Mouse (Mus musculus): ENCODE measurements around the gene Ccdc107. TPM values are rescaled to one million over a fixed set of nuclear protein-coding genes. Genes with fewer than 3 reads are reported as not detected.

The Ccdc107 gene
- polyA plus RNA-seq, 1 experiment: 85.4 TPM

- H3K4me1 ChIP-seq (ENCODE audit: control insufficient read depth, insufficient read depth, insufficient read length): peaks cover 14% of the 10 kb centered on the region
- 6% methylated on average over 8 of the region's 8 CpGs for WGBS
- H3K27ac ChIP-seq (ENCODE audit: insufficient read depth, low read length): no peak overlapping the region
- peak overlapping the region; percentile 62 for H3K4me3 ChIP-seq (ENCODE audit: extremely low read depth, insufficient read depth, insufficient read length)
- DNase-seq (ENCODE audit: low read depth in 1 of 2, low spot score in 2 of 2): no peak
- no peaks in the 10 kb centered on the region for H3K27me3 ChIP-seq (ENCODE audit: control insufficient read depth, insufficient read depth, low read length)
- H3K36me3 ChIP-seq (ENCODE audit: control insufficient read depth, insufficient read depth, low read length): 0 out of 2 replicates have a peak, but pooled peaks cover 2% of the 10 kb centered on the region
- TF ChIP-seq CTCF (IDR thresholded peaks at IDR 0.05; ENCODE audit: extremely low read depth, insufficient read depth, insufficient read length, insufficient replicate concordance): no peak
- no peak for TF ChIP-seq POLR2A (IDR thresholded peaks at IDR 0.05; ENCODE audit: low read depth, low read length)
These were observed 6.3 kb downstream of the Ccdc107 start for GRCm38 (mm10) chr4:43498983-43499382.

- TF ChIP-seq POLR2A (IDR thresholded peaks at IDR 0.05; ENCODE audit: low read depth, low read length) (no peak), CTCF (IDR thresholded peaks at IDR 0.05; ENCODE audit: extremely low read depth, insufficient read depth, insufficient read length, insufficient replicate concordance) (no peak)
- peaks cover 14% of the 10 kb centered on the region for H3K4me1 ChIP-seq (ENCODE audit: control insufficient read depth, insufficient read depth, insufficient read length)
- H3K36me3 ChIP-seq (ENCODE audit: control insufficient read depth, insufficient read depth, low read length): 0 out of 2 replicates have a peak, but pooled peaks cover 2% of the 10 kb centered on the region
- peak within 1 kb of the TSS; percentile 8; the same call in 1 of the 2 replicates for H3K27ac ChIP-seq (ENCODE audit: insufficient read depth, low read length)
- 7% methylated on average over 50 of the region's 50 CpGs for WGBS
- H3K4me3 ChIP-seq (ENCODE audit: extremely low read depth, insufficient read depth, insufficient read length): peak within 1 kb of the TSS; percentile 62
- peak in 1 of 2 experiments; percentile 47 for DNase-seq (ENCODE audit: low read depth in 1 of 2, low spot score in 2 of 2)
- H3K27me3 ChIP-seq (ENCODE audit: control insufficient read depth, insufficient read depth, low read length): no peaks in the 10 kb centered on the region
These were observed 7.0 kb downstream of the Ccdc107 start, which contains the start of gene Arhgef39 for GRCm38 (mm10) chr4:43499407-43500333. Arhgef39 (minus strand) TSS chr4:43499695.

- Histone ChIP-seq H3K27ac (ENCODE audit: insufficient read depth, low read length) (no peak overlapping the region), H3K4me1 (ENCODE audit: control insufficient read depth, insufficient read depth, insufficient read length) (peaks cover 18% of the 10 kb centered on the region), H3K4me3 (ENCODE audit: extremely low read depth, insufficient read depth, insufficient read length) (no peak overlapping the region), H3K27me3 (ENCODE audit: control insufficient read depth, insufficient read depth, low read length) (no peaks in the 10 kb centered on the region), H3K36me3 (ENCODE audit: control insufficient read depth, insufficient read depth, low read length) (no peaks in the 10 kb centered on the region)
- WGBS: 87% methylated on average over 2 of the region's 2 CpGs
- DNase-seq (ENCODE audit: low read depth in 1 of 2, low spot score in 2 of 2): no peak
- TF ChIP-seq POLR2A (IDR thresholded peaks at IDR 0.05; ENCODE audit: low read depth, low read length) (no peak), CTCF (IDR thresholded peaks at IDR 0.05; ENCODE audit: extremely low read depth, insufficient read depth, insufficient read length, insufficient replicate concordance) (no peak)
These were observed 10.3 kb downstream of the Ccdc107 start for GRCm38 (mm10) chr4:43503041-43503440.

- no peaks in the 10 kb centered on the region for H3K36me3 ChIP-seq (ENCODE audit: control insufficient read depth, insufficient read depth, low read length)
- 89% methylated on average over 6 of the region's 6 CpGs for WGBS
- no peak for DNase-seq (ENCODE audit: low read depth in 1 of 2, low spot score in 2 of 2)
- no peak overlapping the region for H3K4me3 ChIP-seq (ENCODE audit: extremely low read depth, insufficient read depth, insufficient read length)
- H3K4me1 ChIP-seq (ENCODE audit: control insufficient read depth, insufficient read depth, insufficient read length): peaks cover 16% of the 10 kb centered on the region
- no peaks in the 10 kb centered on the region for H3K27me3 ChIP-seq (ENCODE audit: control insufficient read depth, insufficient read depth, low read length)
- no peak for TF ChIP-seq POLR2A (IDR thresholded peaks at IDR 0.05; ENCODE audit: low read depth, low read length)
- no peak for TF ChIP-seq CTCF (IDR thresholded peaks at IDR 0.05; ENCODE audit: extremely low read depth, insufficient read depth, insufficient read length, insufficient replicate concordance)
- H3K27ac ChIP-seq (ENCODE audit: insufficient read depth, low read length): no peak overlapping the region
These were observed 10.8 kb downstream of the Ccdc107 start for GRCm38 (mm10) chr4:43503506-43503905.

- H3K27ac ChIP-seq (ENCODE audit: insufficient read depth, low read length): no peak overlapping the region
- WGBS: 37% methylated on average over 4 of the region's 4 CpGs
- H3K27me3 ChIP-seq (ENCODE audit: control insufficient read depth, insufficient read depth, low read length): no peaks in the 10 kb centered on the region
- H3K36me3 ChIP-seq (ENCODE audit: control insufficient read depth, insufficient read depth, low read length): no peaks in the 10 kb centered on the region
- DNase-seq (ENCODE audit: low read depth in 1 of 2, low spot score in 2 of 2): no peak
- H3K4me1 ChIP-seq (ENCODE audit: control insufficient read depth, insufficient read depth, insufficient read length): peaks cover 10% of the 10 kb centered on the region
- no peak overlapping the region for H3K4me3 ChIP-seq (ENCODE audit: extremely low read depth, insufficient read depth, insufficient read length)
- TF ChIP-seq CTCF (IDR thresholded peaks at IDR 0.05; ENCODE audit: extremely low read depth, insufficient read depth, insufficient read length, insufficient replicate concordance): no peak
- TF ChIP-seq POLR2A (IDR thresholded peaks at IDR 0.05; ENCODE audit: low read depth, low read length): no peak
These were observed 11.6 kb downstream of the Ccdc107 start for GRCm38 (mm10) chr4:43504269-43504668.

GRCm38 (mm10) chr4:43506074-43506473 is 13.4 kb downstream of the Ccdc107 start:
- TF ChIP-seq POLR2A (IDR thresholded peaks at IDR 0.05; ENCODE audit: low read depth, low read length) (no peak), CTCF (IDR thresholded peaks at IDR 0.05; ENCODE audit: extremely low read depth, insufficient read depth, insufficient read length, insufficient replicate concordance) (no peak)
- no peaks in the 10 kb centered on the region for H3K27me3 ChIP-seq (ENCODE audit: control insufficient read depth, insufficient read depth, low read length)
- no peak overlapping the region for H3K4me3 ChIP-seq (ENCODE audit: extremely low read depth, insufficient read depth, insufficient read length)
- WGBS: 91% methylated on average over 8 of the region's 8 CpGs
- H3K36me3 ChIP-seq (ENCODE audit: control insufficient read depth, insufficient read depth, low read length): no peaks in the 10 kb centered on the region
- H3K27ac ChIP-seq (ENCODE audit: insufficient read depth, low read length): no peak overlapping the region
- DNase-seq (ENCODE audit: low read depth in 1 of 2, low spot score in 2 of 2): no peak
- H3K4me1 ChIP-seq (ENCODE audit: control insufficient read depth, insufficient read depth, insufficient read length): peaks cover 5% of the 10 kb centered on the region; the same call in 1 of the 2 replicates
